Mouse (Mus musculus): Measurements from ENCODE around the gene Ak9. TPM values are rescaled to one million over a fixed set of nuclear protein-coding genes. Genes with fewer than 3 reads are reported as not detected.

The Ak9 gene
- 0.05 TPM in 1 of 2 replicates, not detected in the other for polyA plus RNA-seq (2014; fragmentation: Nextera tagmentation; extraction: Ambion mirVana)

DNA sequence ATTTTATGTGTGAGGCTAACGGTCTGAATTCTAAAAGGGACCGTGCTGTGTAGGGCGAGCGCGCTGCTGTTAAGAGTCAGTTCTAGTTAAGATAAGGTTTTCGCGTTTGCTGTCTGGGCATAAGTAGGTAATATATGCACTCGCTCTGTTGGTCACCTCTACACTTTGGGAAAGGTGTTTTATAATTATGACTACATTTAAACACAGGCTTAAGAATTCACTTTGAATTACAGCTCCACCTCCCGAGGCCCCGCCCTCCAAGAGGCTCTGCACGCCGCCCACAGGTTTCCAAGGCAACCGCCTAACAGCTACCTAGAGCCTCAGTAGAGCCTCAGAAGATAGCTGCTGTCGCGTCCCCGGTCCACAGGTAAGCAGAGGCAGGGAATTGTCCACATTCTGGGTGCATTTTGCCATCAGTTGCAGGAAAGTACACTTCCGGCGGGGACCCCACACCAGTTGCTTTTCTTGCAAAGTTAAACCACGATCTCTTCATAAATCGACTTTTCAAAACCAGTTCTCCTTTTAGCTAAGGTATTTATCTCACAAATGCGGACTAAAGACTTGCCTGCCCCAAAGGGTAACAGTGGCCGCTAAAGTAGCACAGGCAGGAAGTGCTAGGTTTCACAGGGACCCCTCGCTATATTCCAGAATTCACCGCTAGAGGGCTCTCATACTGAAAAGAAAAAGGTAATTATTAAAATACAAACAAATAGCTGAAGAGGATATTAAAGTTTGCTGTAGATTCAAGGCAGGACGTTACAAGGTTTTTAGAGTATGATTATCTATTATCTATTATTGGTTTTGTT lies at the start of gene Ak9:
Gene Ak9, plus strand, starts transcription at position 342 of the 806 bp plus-strand sequence.
- no peaks in the 10 kb centered on the region for H3K36me3 ChIP-seq (ENCODE audit: control insufficient read depth, insufficient read depth, low read length)
- peak within 1 kb of the TSS; percentile 79 for H3K4me3 ChIP-seq (ENCODE audit: low read depth, low read length)
- H3K27ac ChIP-seq (ENCODE audit: low read depth, low read length): no peak within 1 kb of the TSS
- ATAC-seq (replicated peaks; ENCODE audit: low FRiP score) (peak; percentile 82), DNase-seq (ENCODE audit: low spot score) (peak; percentile 88)
- peak within 1 kb of the TSS; percentile 82 for H3K4me2 ChIP-seq (ENCODE audit: low read depth, low read length, severe bottlenecking)
- H3K9me3 ChIP-seq (ENCODE audit: control insufficient read depth, low read length): no peaks in the 10 kb centered on the region
- peaks cover 4% of the 10 kb centered on the region; the same call in 1 of the 2 replicates for H3K4me1 ChIP-seq (replicated peaks; ENCODE audit: control insufficient read depth, insufficient read depth, low read length)
- WGBS: 1% methylated on average over 25 of the region's 25 CpGs
- no peaks in the 10 kb centered on the region for H3K27me3 ChIP-seq (ENCODE audit: control insufficient read depth, insufficient read depth, low read length)
- H3K9ac ChIP-seq (ENCODE audit: low read length): peak within 1 kb of the TSS; percentile 67

GRCm38 (mm10) chr10:41260243-41261006 lies 43.4 kb upstream of the Ak9 start:
- Histone ChIP-seq H3K9me3 (ENCODE audit: control insufficient read depth, low read length) (no peaks in the 10 kb centered on the region), H3K4me3 (ENCODE audit: low read depth, low read length) (no peak overlapping the region), H3K27ac (ENCODE audit: low read depth, low read length) (no peak overlapping the region), H3K9ac (ENCODE audit: low read length) (no peak overlapping the region), H3K27me3 (ENCODE audit: control insufficient read depth, insufficient read depth, low read length) (no peaks in the 10 kb centered on the region), H3K4me2 (ENCODE audit: low read depth, low read length, severe bottlenecking) (no peak overlapping the region), H3K36me3 (ENCODE audit: control insufficient read depth, insufficient read depth, low read length) (no peaks in the 10 kb centered on the region), H3K4me1 (replicated peaks; ENCODE audit: control insufficient read depth, insufficient read depth, low read length) (no peaks in the 10 kb centered on the region)
- ATAC-seq (replicated peaks; ENCODE audit: low FRiP score) (no peak), DNase-seq (ENCODE audit: low spot score) (no peak)
- WGBS: 49% methylated on average over 8 of the region's 8 CpGs

DNA sequence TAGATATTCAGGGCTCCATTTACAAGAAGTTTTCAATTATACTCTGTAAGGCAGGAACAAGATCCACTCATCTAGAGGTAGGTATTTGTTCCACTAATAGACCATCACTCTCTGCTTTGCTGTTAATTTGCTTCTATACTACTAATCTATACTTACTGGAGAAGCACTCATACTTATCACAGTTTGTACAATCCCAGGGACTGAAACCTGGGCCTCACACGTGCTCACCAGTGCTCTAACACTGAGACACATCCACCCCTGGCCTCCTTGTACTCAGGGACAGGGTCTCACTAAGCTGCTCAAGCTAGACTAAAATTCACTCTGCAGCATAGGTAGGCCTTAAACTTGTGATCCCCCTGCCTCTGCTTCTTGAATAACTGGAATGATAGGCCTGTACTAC lies 42.6 kb upstream of the Ak9 start:
- no peak overlapping the region for H3K4me2 ChIP-seq (ENCODE audit: low read depth, low read length, severe bottlenecking)
- DNase-seq (ENCODE audit: low spot score) (no peak), ATAC-seq (replicated peaks; ENCODE audit: low FRiP score) (no peak)
- H3K4me1 ChIP-seq (replicated peaks; ENCODE audit: control insufficient read depth, insufficient read depth, low read length): no peaks in the 10 kb centered on the region
- no peak overlapping the region for H3K27ac ChIP-seq (ENCODE audit: low read depth, low read length)
- no peak overlapping the region for H3K9ac ChIP-seq (ENCODE audit: low read length)
- H3K36me3 ChIP-seq (ENCODE audit: control insufficient read depth, insufficient read depth, low read length): no peaks in the 10 kb centered on the region
- no peaks in the 10 kb centered on the region for H3K27me3 ChIP-seq (ENCODE audit: control insufficient read depth, insufficient read depth, low read length)
- H3K4me3 ChIP-seq (ENCODE audit: low read depth, low read length): no peak overlapping the region
- 62% methylated on average over 1 of the region's 1 CpGs for WGBS
- no peaks in the 10 kb centered on the region for H3K9me3 ChIP-seq (ENCODE audit: control insufficient read depth, low read length)

DNA sequence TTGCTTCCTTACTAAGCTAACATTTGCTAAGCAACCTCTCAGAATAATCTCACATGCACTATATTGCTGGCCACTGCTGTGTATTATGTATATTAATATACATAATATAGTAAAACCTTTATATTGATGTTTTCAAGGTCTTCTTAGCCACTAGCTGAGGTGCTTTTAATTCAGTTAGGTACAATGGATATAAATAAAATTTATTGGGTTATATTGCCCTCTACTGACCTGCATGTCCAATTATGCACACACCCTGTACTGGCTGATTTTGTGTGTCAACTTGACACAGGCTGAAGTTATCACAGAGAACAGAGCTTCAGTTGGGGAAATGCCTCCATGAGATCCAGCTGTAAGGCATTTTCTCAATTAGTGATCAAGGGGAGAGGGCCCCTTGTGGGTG lies 41.9 kb upstream of the Ak9 start:
- Histone ChIP-seq H3K27ac (ENCODE audit: low read depth, low read length) (no peak overlapping the region), H3K4me2 (ENCODE audit: low read depth, low read length, severe bottlenecking) (no peak overlapping the region), H3K4me1 (replicated peaks; ENCODE audit: control insufficient read depth, insufficient read depth, low read length) (no peaks in the 10 kb centered on the region), H3K4me3 (ENCODE audit: low read depth, low read length) (no peak overlapping the region), H3K27me3 (ENCODE audit: control insufficient read depth, insufficient read depth, low read length) (no peaks in the 10 kb centered on the region), H3K9me3 (ENCODE audit: control insufficient read depth, low read length) (no peaks in the 10 kb centered on the region), H3K36me3 (ENCODE audit: control insufficient read depth, insufficient read depth, low read length) (no peaks in the 10 kb centered on the region), H3K9ac (ENCODE audit: low read length) (no peak overlapping the region)
- DNase-seq (ENCODE audit: low spot score) (no peak), ATAC-seq (replicated peaks; ENCODE audit: low FRiP score) (no peak)

- H3K27ac ChIP-seq (ENCODE audit: low read depth, low read length): no peak overlapping the region
Measured at GRCm38 (mm10) chr10:41271860-41272259, 31.9 kb upstream of the Ak9 start.

DNA sequence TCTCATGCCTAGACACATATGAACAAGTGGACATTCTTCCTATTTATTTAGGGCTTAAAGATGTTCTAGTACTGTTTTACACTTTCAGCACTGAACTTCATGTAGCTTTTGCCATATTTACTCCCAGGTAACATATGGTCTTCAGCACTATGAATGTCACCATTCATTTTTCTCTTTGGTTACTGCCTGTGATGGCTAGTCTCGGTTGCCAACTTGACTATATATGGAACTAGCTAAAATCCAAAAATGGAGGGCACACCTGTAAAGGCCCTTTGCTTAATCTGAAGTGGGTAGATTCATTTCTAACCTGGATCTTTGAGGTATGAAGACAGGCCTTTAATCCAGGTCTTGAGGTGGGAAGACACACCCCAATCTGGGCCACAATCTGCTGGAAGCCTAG lies 28.9 kb upstream of the Ak9 start:
- H3K36me3 ChIP-seq (ENCODE audit: control insufficient read depth, insufficient read depth, low read length): no peaks in the 10 kb centered on the region

More at GRCm38 (mm10) chr10:41271860-41272259, 31.9 kb upstream of the Ak9 start:
- Histone ChIP-seq H3K4me1 (replicated peaks; ENCODE audit: control insufficient read depth, insufficient read depth, low read length) (no peaks in the 10 kb centered on the region), H3K4me3 (ENCODE audit: low read depth, low read length) (no peak overlapping the region), H3K36me3 (ENCODE audit: control insufficient read depth, insufficient read depth, low read length) (no peaks in the 10 kb centered on the region), H3K4me2 (ENCODE audit: low read depth, low read length, severe bottlenecking) (no peak overlapping the region), H3K9ac (ENCODE audit: low read length) (no peak overlapping the region), H3K27me3 (ENCODE audit: control insufficient read depth, insufficient read depth, low read length) (no peaks in the 10 kb centered on the region), H3K9me3 (ENCODE audit: control insufficient read depth, low read length) (no peaks in the 10 kb centered on the region)
- no peak for ATAC-seq (replicated peaks; ENCODE audit: low FRiP score)
- peak; percentile 56 for DNase-seq (ENCODE audit: low spot score)
- whole genome bisulfite sequencing: 42% methylated on average over 7 of the region's 7 CpGs

DNA sequence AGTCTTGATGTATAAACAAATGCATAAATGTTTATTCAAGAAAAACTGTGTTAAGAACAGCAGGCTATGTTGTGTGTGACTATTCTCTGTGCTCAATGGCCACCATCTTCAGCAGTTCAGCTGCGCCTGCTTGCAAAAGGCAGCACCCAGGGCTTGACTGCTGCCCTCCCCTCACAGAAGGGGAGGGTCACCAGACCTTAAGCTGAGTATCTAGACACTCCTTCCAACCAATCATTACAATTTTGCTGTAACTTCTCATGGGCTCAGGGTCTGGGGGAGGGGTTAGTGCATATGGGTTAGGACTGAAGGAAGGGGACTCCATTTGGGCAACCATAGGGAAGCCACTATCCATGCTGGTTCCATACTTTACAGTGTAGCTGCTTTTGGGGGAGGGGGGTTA lies 25.0 kb upstream of the Ak9 start:
- WGBS: 93% methylated on average over 1 of the region's 1 CpGs
- ATAC-seq (replicated peaks; ENCODE audit: low FRiP score): no peak

More for the DNA sequence above, 28.9 kb upstream of the Ak9 start:
- H3K9ac ChIP-seq (ENCODE audit: low read length): no peak overlapping the region
- ATAC-seq (replicated peaks; ENCODE audit: low FRiP score) (no peak), DNase-seq (ENCODE audit: low spot score) (peak; percentile 13)
- H3K4me2 ChIP-seq (ENCODE audit: low read depth, low read length, severe bottlenecking): no peak overlapping the region
- no peaks in the 10 kb centered on the region for H3K9me3 ChIP-seq (ENCODE audit: control insufficient read depth, low read length)
- H3K27ac ChIP-seq (ENCODE audit: low read depth, low read length): no peak overlapping the region
- no peaks in the 10 kb centered on the region for H3K27me3 ChIP-seq (ENCODE audit: control insufficient read depth, insufficient read depth, low read length)
- WGBS: 85% methylated on average over 1 of the region's 1 CpGs
- H3K4me3 ChIP-seq (ENCODE audit: low read depth, low read length): no peak overlapping the region
- no peaks in the 10 kb centered on the region for H3K4me1 ChIP-seq (replicated peaks; ENCODE audit: control insufficient read depth, insufficient read depth, low read length)

GRCm38 (mm10) chr10:41280177-41280576 lies 23.6 kb upstream of the Ak9 start:
- Histone ChIP-seq H3K9ac (ENCODE audit: low read length) (no peak overlapping the region), H3K4me3 (ENCODE audit: low read depth, low read length) (no peak overlapping the region), H3K36me3 (ENCODE audit: control insufficient read depth, insufficient read depth, low read length) (no peaks in the 10 kb centered on the region), H3K27me3 (ENCODE audit: control insufficient read depth, insufficient read depth, low read length) (no peaks in the 10 kb centered on the region), H3K9me3 (ENCODE audit: control insufficient read depth, low read length) (no peaks in the 10 kb centered on the region), H3K27ac (ENCODE audit: low read depth, low read length) (no peak overlapping the region), H3K4me1 (replicated peaks; ENCODE audit: control insufficient read depth, insufficient read depth, low read length) (no peaks in the 10 kb centered on the region), H3K4me2 (ENCODE audit: low read depth, low read length, severe bottlenecking) (no peak overlapping the region)
- DNase-seq (ENCODE audit: low spot score) (no peak), ATAC-seq (replicated peaks; ENCODE audit: low FRiP score) (no peak)
- 58% methylated on average over 6 of the region's 6 CpGs for WGBS

More for the DNA sequence above, 25.0 kb upstream of the Ak9 start:
- H3K27ac ChIP-seq (ENCODE audit: low read depth, low read length): no peak overlapping the region
- no peaks in the 10 kb centered on the region for H3K36me3 ChIP-seq (ENCODE audit: control insufficient read depth, insufficient read depth, low read length)
- no peak overlapping the region for H3K4me3 ChIP-seq (ENCODE audit: low read depth, low read length)
- no peak overlapping the region for H3K9ac ChIP-seq (ENCODE audit: low read length)
- no peaks in the 10 kb centered on the region for H3K4me1 ChIP-seq (replicated peaks; ENCODE audit: control insufficient read depth, insufficient read depth, low read length)
- DNase-seq (ENCODE audit: low spot score): peak; percentile 3
- H3K9me3 ChIP-seq (ENCODE audit: control insufficient read depth, low read length): no peaks in the 10 kb centered on the region
- H3K4me2 ChIP-seq (ENCODE audit: low read depth, low read length, severe bottlenecking): no peak overlapping the region
- H3K27me3 ChIP-seq (ENCODE audit: control insufficient read depth, insufficient read depth, low read length): no peaks in the 10 kb centered on the region

Data from forebrain, embryonic 11.5 days (tissue).